Mouse (Mus musculus) common myeloid progenitor, adult 5-6 weeks (primary cell): ENCODE measurements at regions not wholly inside any gene's neighbourhood (a gene's known extent, or its start where the extent isn't known, plus 50 kb on each side); places are given as distances from the start of the nearest gene placed in this dataset.
A peak's percentile ranks its signal among the peaks of the same experiment; 100 is the strongest.

Experiments used
- ATAC-seq: replicated peaks from 2 replicates; pipeline ENCODE4 v1.8.0; 2016; ENCODE audit warnings: low read depth, mild to moderate bottlenecking, moderate TSS enrichment, inconsistent platforms; ENCODE audit not compliant: poor library complexity, severe bottlenecking

DNA sequence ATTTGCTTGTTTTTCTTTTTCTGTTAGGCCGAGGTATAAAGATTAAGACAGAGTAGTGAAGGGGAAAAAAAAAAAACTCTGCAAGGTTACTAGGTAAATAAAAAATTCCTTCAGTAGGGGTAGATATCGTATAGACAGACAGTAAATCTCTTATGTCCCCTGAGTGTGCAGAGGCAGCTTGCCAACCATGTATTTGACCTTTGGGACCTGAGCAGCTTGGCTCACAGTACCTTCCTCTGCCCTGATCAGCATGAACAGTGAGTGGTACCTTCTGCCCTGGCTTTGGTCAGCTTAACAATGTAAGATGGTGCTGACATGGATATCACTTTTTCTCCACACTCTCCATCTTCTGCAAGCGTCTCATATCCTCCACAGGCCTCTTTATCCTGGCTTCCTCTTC is 168.3 kb upstream of the Arglu1 start:
- no peak for ATAC-seq

DNA sequence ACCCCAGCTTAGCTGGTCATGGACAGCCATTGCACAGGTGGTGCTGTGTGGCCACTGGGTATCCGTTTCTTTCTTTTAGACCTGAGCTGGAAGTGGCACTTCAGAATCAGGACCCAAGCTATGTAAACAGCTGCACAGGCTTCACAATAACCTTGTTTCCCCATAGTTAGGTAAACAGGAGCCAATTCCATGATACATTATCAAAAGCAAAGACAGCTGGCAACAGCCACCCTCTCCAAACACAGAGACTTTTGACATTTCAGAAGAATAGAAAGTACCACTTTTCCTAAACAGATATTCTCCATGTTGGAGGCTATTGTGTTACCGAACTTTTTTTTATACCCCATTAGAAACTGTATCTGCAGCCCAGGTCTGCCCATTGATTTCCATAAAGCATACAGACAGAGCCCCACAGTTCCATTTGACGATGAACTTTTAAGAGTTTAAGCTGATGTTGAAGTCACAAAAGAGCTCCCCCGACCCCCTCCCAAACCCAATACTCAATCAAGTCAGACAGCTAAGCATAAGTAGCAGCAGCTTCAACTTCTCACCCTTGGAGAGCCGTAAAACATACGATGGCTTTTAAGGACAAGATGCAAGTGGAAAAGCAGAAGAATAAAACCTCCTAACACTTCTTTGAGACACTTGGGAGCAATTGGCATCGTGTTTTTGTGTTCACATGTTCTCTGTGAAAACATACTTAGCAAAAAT is 162.5 kb upstream of the Arglu1 start:
- no peak for ATAC-seq

DNA sequence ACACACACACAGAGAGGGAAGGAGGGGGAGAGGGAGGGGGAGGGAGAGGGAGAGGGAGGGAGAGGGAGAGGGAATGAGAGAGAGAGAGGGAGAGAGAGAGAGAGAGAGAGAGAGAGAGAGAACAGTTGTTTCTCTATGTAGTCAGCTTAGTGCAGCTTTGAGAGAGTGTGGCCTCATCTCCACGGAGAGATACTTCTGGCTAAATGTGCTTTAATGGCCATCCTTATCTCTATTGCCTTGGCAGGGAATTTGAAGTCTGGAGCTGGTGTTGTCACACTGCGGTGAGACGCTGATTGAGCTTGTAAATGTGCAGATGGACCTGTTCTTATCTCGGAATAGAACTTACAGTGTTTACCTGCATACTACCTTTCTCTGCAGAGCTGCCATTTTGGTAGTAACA is 160.9 kb upstream of the Arglu1 start:
- ATAC-seq = no peak

- no peak for ATAC-seq
Measured at GRCm38 (mm10) chr8:8850766-8851165, 160.4 kb upstream of the Arglu1 start.

DNA sequence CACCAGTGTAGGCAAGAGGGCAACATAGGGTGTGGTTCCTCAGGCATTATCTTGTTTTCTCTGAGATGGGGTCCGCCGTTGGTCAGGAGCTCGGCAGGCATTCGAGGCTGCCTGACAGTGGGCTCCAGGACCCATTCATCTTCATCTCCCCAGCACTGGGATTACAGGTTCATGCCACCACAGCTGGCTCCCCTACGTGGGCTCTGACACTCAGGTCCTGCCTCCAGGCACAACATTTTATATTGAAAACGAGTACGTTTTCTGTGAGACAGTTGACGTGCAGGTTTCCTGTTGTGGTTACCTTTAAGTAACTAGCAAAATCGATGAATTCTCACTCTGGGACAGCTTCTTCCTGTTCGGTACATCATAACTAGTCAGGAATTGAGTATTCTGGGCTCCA is 157.3 kb upstream of the Arglu1 start:
- ATAC-seq = no peak

DNA sequence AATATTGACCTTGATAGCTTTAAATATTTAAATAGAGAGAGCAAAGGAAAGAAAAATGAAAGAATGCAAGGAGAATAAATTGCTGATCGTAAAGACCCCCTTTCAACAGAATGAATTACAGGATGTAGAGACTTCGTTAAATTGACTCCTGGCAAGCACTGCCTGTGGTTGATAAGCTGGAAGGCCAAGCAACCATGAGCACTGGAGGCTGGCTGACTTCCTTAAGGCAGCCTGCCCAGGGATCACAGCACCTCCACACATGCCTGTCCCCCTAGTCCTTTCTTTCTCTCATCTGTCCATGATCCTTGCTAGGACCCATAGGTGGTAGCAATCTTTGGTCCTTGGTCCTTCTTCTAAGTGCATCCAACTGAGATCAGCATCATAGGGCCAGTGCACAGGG is 152.0 kb upstream of the Arglu1 start:
- 0 out of 2 replicates have a peak, but pooled peaks have one; percentile 52 for ATAC-seq

GRCm38 (mm10) chr8:8836166-8836565 is 145.8 kb upstream of the Arglu1 start:
- peak; percentile 63; the same call in 1 of the 2 replicates for ATAC-seq

DNA sequence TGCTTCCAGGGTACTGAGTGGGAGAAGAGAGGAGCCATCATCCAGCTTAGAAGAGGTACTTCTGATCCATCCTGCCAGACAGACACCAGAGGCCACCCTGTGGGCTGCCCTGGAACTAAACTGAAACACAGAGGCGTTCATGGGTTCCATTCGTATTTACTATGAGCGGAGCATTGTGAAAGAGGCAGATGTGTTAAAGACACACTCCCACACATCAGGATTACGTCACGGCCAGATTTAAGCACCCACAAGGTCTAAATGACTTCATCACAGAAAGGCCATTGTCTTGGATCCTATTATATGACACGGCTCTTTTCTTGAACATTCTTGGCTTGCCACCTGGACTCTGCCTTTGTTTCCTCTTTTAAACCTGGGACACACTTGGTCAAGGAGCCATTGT is 141.0 kb upstream of the Arglu1 start:
- ATAC-seq = no peak

DNA sequence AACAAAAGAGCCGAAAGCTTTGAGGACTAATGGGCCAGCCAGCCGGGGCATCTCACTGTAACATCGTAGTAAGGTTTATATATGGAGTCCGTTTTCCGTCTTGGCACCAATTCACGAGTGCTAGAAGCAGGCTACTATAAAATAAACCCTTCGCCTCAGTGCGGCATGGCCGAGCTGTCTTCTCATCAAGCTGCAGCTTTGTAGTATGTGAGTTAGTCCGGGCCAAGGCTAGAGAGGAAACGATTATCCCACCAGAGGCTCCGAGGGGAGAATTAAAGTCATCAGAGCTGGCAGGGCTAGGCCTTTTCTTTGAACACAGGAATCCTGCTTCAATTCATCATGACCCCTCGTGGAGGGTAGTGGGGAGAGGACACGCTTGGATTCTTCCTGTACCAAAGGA is 138.9 kb upstream of the Arglu1 start:
- no peak for ATAC-seq

- ATAC-seq = no peak
Measured at GRCm38 (mm10) chr8:8827555-8827954, 137.2 kb upstream of the Arglu1 start.

- no peak for ATAC-seq
Measured at GRCm38 (mm10) chr8:8826801-8827200, 136.5 kb upstream of the Arglu1 start.

DNA sequence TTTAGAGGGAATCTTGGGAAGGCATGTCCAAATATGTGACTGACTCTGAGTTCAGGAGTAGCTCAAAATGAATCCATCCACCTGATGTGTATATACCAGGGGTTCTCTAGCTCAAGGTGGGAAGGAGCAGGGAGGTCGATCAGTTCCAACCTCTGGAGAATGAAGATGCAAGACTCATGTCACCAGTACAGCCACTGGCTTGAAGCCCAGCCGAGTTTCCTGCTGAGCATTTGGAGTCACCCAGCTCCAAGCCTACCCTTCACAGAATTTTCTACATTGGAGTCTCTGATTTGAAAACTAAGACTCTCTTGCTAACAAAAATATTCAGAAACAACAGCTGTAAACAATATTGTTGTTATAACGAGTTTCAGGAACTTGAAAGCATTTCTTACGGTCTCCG is 134.6 kb upstream of the Arglu1 start:
- ATAC-seq = no peak

DNA sequence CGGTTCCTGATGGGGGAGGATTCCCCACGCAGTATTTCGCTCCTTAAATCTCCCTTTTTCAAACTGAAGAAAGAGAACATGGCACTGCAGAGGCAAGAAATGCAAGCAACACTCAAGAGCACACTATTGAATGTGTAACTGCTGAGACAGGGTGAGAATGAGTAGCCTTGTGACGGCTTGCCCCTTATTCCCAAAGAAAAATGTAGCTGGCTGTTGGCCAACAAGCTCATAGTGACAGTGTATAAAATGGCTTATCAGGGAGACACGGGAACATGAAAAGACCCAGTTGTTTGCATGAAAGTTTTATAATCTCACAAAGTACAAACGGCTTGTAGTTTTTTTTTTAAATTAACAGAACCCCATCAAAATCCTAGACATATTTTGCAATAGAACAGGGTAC is 130.8 kb upstream of the Arglu1 start:
- ATAC-seq = no peak

DNA sequence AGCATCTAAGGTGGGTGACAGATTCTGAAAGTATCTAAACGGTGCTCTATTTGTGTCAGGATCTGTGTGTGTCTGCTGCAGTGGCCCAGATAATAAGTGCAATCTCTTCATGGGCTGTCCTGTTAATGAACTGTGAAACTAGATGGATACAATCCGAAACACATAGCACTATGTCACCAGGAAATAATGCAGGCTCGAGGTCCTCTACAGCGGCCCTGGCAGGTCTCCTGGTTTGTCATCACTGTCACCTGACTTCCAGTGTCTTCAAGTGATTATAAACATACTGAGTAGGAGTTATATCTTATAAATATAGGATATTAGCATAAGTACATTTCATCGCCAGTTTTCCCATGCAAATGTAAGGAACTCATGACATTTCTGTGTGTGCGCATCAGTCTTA is 130.3 kb upstream of the Arglu1 start:
- no peak for ATAC-seq

GRCm38 (mm10) chr8:8819233-8819931 is 129.1 kb upstream of the Arglu1 start:
- no peak for ATAC-seq

GRCm38 (mm10) chr8:8812807-8813167 is 122.5 kb upstream of the Arglu1 start:
- ATAC-seq = no peak

DNA sequence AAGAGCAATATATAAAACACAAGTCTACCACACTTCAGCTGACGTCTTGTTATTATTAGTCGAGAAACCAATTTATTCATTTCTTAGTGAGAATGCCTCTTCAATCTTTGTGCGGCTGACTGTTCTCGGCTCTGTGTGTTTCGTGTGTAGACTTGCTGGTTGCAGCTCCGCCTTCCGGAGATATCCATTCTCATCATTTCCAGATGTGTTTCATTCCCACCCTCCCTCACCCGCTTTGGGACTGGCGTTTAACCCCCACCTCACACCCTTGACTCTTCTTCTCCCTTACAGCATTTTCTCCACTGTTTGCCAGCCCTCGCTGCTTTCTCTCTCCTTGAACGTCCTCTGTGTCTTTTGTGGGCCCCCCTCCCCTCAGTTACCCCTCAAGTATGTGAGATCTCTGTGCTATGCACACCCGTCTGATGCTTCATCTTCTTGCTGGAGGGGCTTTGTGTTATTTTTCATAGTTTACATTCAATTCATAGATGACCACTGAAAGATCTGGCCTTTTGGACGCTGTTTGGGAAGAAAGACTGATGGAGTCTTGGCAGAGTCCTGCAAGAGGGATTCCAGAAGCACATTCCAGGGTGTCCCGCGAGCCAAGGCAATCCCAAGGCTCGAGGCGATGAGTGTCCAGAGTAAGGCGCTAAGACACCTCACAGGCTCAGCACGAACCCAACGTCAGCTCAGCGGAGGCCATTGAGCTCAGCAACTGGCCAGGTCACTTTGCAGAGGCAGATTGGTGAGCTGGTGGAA is 121.9 kb upstream of the Arglu1 start:
- no peak for ATAC-seq

- ATAC-seq = no peak
Measured at GRCm38 (mm10) chr8:8810928-8811327, 120.6 kb upstream of the Arglu1 start.

DNA sequence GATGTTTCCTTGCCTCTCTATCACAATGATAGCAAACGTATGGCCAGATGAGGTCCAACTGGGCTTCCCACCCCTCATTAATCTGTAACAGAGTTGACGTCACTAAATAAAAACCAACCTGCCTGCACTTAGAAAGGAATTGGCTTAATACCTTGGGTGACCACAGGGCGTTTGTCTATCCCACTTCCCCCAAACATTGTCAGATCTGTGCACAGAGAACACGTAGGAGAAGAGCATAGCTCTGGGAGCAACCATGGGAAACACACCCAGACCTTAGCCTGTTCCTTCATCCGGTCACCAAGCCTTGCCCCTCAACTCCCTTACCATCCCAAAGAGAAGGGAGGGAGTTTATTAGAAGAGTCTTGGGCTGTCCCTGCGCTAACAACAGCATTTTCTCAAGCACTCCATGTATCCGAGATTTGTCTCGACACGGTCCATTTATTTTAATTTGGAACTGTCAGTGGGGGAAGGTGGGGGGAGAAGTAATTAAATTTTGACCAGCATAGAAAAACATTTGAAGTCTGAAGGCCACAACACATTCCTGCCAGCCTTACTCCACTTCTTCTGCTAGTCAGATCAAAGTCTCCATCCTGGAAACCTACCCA is 119.6 kb upstream of the Arglu1 start:
- ATAC-seq = no peak

- ATAC-seq = no peak
Measured at GRCm38 (mm10) chr8:8809349-8809748, 119.0 kb upstream of the Arglu1 start.
